Mouse (Mus musculus): Measurements from ENCODE around the gene Il16.
"Not testable (repeated sequence)": the region's sequence is repeated elsewhere in the genome, so short reads cannot be mapped to it uniquely, and the experiment has no call there.

Gene Il16

DNA sequence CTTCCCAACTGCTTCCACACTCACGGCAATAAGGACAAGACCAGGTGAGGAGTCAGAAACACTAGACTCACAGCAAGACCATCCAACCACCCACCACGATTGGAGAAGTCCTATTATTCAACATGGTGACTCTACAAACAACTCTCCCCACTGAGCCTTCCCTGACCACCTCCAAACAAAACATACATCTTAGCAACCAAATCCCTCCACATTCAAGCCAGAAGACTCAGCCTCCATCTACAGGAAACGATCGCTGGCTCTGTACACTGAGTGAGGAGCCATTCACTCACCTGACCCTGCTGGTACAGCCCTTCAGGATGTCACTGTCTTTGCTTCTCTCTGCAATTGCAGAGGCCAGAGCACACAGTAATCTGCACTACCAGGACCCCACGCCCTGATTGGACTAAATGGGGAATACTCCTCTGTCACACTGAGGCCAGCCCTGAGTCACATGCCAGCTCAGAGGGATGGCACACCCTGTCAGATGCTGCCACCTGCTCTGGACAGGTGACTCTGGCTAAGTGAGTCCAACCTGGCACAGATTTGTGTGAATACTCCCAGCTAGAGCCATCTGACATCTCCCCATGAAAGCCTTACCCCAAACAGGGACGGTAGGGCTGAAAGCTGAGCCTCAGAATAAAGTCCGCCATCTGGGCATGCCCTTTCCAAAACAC, 10.3 kb downstream of the Il16 start:
- DNase-seq = no peak

GRCm38 (mm10) chr7:83734671-83735082, 10.8 kb downstream of the Il16 start:
- DNase-seq = no peak

DNA sequence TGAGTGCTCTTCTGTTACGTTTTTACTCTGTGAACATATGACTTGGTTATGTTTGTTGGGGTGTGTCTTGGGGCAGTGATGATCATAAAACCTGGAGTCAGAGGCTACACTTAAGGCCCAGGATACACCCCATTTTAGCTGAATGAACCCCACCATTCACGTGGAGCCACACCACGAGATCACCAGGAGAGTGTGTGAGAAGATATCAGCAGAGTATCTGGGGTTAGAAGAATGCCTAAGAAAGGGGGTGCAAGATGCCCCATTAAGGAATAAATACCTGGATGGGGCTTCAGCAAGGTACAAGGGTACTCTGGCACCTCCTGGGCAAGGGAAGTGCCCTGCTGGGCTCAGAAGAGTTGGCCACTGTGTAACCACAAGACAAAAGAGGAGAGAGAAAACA, 11.3 kb downstream of the Il16 start:
- DNase-seq = no peak

GRCm38 (mm10) chr7:83732781-83733180, 12.7 kb downstream of the Il16 start:
- DNase-seq = no peak

DNA sequence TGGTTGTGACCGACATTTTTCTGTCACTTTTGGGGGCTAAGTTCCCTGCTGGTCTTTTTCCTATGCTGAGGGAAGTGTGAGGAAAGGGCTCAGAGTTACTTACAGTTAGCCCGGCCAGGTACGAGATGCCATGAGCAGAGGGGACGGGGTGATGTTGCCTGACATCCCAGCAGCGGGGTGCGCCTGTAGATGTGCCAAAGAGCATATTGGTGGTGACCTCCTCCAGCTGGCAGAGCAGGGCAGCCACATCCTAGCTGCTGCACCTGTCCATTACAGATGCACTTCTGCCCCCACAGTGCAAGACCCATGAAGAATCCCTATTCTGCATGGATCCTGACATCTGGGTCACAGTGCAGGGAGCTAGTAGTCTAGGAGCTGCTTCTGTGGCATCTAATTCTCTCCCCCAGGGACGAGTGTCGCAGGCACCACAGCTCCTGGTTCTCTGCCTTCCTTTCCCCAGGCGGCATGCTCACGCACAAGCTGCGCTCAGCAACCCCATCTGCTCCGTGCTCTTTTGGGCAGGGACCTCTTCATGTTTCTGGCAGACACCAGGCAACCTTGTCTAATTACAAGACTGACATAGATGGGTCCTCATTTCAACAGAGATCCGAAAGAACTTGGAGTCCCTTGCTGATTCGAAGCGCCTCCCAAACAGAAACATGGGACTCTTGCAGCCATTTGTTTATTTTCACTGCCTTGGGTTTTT, 13.4 kb downstream of the Il16 start:
- no peak for DNase-seq

GRCm38 (mm10) chr7:83731297-83731696, 14.2 kb downstream of the Il16 start:
- no peak for DNase-seq

DNA sequence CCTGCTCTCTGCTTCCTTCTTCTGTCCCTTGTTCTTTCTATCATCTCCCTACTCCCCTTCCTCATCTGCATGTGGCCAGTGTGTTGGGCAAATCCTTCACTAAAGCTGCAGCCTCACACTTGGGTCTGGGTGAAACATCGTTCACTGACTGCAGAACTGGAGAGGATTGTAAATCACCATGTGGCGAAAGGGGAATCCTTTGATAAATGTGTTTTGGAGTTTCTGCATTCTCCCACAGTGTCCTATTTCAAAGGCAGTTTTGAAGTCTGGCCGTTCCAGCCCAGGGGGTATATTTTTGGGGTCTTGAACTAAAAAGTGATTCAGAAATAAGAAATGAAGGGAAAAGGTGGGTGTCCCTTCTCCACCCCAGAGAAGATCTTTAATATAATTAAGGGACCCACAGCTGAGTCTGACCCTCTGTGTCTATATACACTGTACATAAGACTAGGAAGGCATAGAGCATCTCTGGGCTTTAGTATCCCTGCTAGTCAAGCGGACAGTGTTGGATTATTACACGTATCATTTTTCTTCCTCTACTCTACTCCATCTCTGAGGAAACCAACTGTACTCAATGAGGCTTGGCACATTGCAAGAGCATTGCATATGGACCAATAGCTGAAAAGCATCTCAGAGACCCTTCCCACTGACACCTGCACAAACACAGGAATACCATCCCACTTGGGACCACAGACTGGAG, 18.4 kb downstream of the Il16 start:
- no peak for DNase-seq

- no peak for DNase-seq
These were observed 19.7 kb downstream of the Il16 start for GRCm38 (mm10) chr7:83725801-83726200.

GRCm38 (mm10) chr7:83724541-83724940, 21.0 kb downstream of the Il16 start:
- no peak for DNase-seq

DNA sequence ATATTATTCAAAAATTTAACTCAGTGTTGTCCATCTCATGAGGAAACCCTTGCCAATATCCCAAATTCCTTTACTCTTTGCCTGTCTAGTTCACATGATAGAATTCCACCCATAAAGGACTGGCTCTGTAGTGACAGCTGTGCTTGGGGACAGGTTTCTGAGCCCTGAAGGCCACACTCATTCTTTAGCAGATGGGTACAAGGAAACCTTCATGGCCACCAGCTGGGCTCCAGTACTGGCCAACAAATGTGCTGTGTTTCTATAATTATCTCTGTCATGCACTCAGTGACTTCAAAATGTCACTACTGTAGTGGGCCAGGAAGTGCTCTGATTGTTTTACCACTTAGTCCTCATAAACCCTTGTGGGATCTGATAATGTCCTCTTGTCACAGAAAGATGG, 21.6 kb downstream of the Il16 start:
- no peak for DNase-seq

DNA sequence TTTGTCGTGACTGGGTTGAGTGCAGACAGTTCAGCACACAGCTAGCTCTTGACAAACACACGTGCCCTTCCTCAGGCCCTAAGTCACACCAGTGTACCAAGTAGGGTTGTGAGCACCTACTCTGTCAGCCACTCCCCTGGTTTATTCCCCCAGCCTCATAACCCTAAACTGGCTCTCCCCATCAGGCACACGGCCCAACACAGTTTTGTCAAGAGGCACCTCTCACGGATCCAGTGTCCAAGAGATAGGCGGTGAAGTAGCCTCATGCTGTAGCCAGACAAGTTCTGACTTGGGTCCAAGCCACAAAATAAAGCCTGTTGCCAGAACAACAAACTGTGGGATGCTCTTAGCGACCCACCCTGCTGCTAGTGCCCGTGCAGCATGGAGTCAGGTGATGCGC, 22.3 kb downstream of the Il16 start:
- DNase-seq = no peak

GRCm38 (mm10) chr7:83722485-83722884, 23.0 kb downstream of the Il16 start:
- DNase-seq = no peak

GRCm38 (mm10) chr7:83720231-83720630, 25.3 kb downstream of the Il16 start:
- no peak for DNase-seq

- DNase-seq = no peak
These were observed 28.4 kb downstream of the Il16 start for GRCm38 (mm10) chr7:83717021-83717725.

DNA sequence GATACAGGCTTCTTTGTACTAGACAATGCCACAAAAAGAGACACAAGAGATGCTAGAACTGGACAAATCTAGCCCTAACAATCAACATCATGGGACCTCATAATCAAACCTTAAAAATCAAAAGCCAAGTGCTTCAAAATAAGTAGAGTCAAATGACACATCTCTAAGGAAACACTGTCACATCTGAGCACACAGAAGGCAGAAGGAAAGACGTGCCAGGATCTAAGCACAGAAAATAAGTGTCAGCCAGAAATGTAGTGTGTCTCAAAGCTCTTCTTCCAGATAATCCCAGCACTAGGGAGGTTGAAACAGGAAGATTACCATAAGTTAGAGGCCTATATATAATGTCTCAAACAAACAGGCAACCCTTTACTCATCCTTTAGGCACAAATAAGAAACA, 31.9 kb downstream of the Il16 start:
- DNase-seq = no peak

- not testable (repeated sequence) for DNase-seq
These were observed 33.8 kb downstream of the Il16 start for GRCm38 (mm10) chr7:83711676-83712259.

GRCm38 (mm10) chr7:83703046-83703775, 42.3 kb downstream of the Il16 start:
- no peak for DNase-seq

DNA sequence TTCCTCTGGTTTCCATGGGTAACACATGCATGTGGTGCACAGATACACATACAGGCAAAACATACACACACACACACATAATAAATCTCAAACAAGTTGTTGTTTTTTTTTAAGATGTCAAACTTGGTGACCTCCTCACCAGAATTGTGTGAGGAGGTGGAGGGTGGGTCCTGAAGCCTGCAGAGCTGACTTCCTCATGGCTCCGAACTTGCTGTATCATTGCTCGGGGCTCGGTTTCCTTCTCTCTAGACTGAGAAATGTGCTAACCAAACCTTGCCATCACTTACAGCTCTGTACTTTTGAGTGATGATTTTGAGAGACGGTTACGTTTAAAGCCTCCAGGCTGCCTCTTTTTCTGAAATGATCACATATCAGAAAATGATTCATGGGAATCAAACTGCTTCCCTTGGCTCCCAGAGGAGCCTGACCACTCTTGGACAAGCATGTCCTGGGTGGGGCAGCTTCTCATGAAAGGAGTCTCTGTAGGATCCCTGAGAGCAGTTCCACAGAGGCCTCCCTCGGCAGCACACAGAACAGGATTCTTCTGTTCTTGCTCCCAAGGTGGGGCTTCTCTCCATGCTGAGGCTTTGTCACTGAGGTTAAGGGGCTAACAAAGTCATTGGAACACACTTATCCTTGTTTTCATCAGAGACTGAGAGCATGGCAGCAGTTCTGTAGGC, 46.3 kb downstream of the Il16 start:
- DNase-seq = no peak

DNA sequence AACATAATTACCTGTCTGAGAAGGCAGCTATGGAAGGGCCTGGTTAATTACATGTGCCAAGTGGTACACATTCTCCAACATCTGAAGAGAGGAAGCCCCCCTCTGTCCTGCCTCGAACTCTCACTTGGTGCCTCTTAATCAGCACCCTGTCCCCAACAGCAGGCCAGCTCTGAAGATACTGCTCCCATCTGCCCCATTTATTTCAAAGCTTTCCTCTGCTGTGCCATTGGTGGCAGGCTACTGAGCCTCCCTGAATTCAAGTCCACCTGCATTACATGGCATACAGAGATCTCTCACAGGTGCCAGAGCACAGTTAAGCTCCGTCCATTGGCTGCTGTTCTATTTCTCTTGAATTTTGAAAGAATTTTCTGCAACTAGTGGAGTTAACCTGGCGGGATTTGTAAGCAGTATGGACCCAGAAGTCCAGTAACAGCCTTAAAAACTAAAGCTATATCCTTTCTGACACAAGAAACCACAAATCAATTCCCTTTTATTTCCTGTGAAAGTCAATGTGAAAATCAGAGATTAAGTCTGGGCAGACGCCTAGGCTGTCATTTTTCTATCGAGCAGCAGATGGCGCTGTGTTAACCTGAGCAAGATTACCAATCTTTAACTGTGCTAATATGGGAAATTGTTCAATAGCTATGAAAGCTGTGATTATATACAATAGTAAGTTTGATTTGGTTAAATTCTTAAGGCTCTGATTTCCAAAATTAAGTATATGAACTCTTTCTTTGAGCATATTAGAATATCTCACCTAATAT, 49.9 kb downstream of the Il16 start:
- peak; percentile 52 for DNase-seq

DNA sequence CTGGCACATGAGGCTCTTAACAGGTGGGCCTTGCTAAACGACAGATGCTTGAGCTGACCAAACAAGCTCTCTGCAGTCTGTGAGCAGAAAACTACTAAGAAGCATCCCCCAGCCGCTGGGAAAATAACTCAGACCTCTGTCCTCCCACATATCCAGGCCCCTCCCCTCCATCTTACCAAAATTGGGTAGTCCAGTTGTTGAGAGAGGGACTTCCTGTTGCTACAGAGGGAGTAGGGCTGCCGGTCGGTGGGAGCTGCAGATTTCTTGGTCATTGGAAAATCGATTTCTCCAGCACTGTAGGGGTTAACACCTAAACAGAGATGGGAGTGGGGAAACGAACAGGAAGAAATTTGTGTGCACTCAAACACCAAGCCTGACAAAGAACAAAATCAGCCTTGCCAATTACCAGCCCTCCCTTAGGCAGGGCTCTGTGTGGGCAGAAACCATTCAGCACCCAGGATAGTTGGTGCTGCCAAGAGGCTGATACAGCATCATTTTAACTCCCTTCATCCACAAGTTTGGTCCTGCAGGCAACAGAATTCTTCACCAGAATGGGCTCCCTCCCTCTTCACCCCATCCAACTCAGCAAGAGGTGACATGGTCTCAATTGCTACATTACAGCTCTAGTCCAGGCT, 62.8 kb downstream of the Il16 start:
- no peak for DNase-seq

All from thymus, postnatal 4 days (tissue).